Mouse (Mus musculus): ENCODE results near the gene Tas2r144. TPM values are rescaled to one million over a fixed set of nuclear protein-coding genes. Genes with fewer than 3 reads are reported as not detected.

Gene Tas2r144
- polyA plus RNA-seq (2015; fragmentation: Nextera tagmentation; extraction: Ambion mirVana) = not detected in 2 replicates

- no peaks in the 10 kb centered on the region for H3K36me3 ChIP-seq
- 86% methylated on average over 2 of the region's 2 CpGs for WGBS
- H3K4me1 ChIP-seq (replicated peaks) = no peaks in the 10 kb centered on the region
- H3K27me3 ChIP-seq = no peaks in the 10 kb centered on the region
- no peak within 1 kb of the TSS for H3K4me3 ChIP-seq
- no peaks in the 10 kb centered on the region for H3K9me3 ChIP-seq
- ATAC-seq (ENCODE audit: low FRiP score) = no peak
- no peak within 1 kb of the TSS for H3K4me2 ChIP-seq
- no peak within 1 kb of the TSS for H3K27ac ChIP-seq
- no peak within 1 kb of the TSS for H3K9ac ChIP-seq
Measured at GRCm38 (mm10) chr6:42215028-42215427, at the start of gene Tas2r144. TSS of gene Tas2r144 (plus strand) at chr6:42215328.

- no peak overlapping the region for H3K9ac ChIP-seq
- no peak overlapping the region for H3K27ac ChIP-seq
- H3K4me2 ChIP-seq = no peak overlapping the region
- H3K36me3 ChIP-seq = no peaks in the 10 kb centered on the region
- no peaks in the 10 kb centered on the region for H3K27me3 ChIP-seq
- H3K4me3 ChIP-seq = no peak overlapping the region
- WGBS = 81% methylated on average over 1 of the region's 1 CpGs
- H3K9me3 ChIP-seq = no peaks in the 10 kb centered on the region
- H3K4me1 ChIP-seq (replicated peaks) = no peaks in the 10 kb centered on the region
- no peak for ATAC-seq (ENCODE audit: low FRiP score)
Measured at GRCm38 (mm10) chr6:42182462-42182861, 32.7 kb upstream of the Tas2r144 start.

- Histone ChIP-seq H3K36me3 (no peaks in the 10 kb centered on the region), H3K9ac (no peak overlapping the region), H3K27ac (no peak overlapping the region), H3K27me3 (no peaks in the 10 kb centered on the region), H3K4me2 (no peak overlapping the region), H3K9me3 (no peaks in the 10 kb centered on the region), H3K4me3 (no peak overlapping the region), H3K4me1 (replicated peaks) (no peaks in the 10 kb centered on the region)
- ATAC-seq (ENCODE audit: low FRiP score) = no peak
- WGBS = 60% methylated on average over 3 of the region's 3 CpGs
Measured at GRCm38 (mm10) chr6:42186230-42186629, 28.9 kb upstream of the Tas2r144 start.

DNA sequence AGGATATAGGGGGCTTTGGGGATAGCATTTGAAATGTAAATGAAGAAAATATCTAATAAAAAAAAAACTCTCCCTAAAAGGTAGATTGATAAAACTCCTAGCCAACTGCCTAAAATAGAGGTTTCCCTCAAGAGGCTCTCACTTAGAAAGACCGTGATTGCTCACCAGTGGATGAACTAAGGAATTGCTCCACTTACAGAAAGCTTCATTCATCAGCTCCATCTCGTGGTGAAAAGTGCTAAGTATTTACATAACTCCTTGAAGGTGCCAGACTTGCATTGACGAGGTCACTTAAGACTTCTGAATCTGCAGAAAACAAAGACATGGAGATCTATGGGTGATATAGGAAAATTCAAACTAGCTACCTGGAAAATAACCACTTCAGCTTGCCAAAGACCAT is 17.4 kb upstream of the Tas2r144 start:
- WGBS = 50% methylated on average over 3 of the region's 3 CpGs
- Histone ChIP-seq H3K36me3 (no peaks in the 10 kb centered on the region), H3K9me3 (no peaks in the 10 kb centered on the region), H3K27me3 (no peaks in the 10 kb centered on the region), H3K27ac (no peak overlapping the region), H3K9ac (no peak overlapping the region), H3K4me3 (no peak overlapping the region), H3K4me2 (no peak overlapping the region), H3K4me1 (replicated peaks) (no peaks in the 10 kb centered on the region)
- no peak for ATAC-seq (ENCODE audit: low FRiP score)

DNA sequence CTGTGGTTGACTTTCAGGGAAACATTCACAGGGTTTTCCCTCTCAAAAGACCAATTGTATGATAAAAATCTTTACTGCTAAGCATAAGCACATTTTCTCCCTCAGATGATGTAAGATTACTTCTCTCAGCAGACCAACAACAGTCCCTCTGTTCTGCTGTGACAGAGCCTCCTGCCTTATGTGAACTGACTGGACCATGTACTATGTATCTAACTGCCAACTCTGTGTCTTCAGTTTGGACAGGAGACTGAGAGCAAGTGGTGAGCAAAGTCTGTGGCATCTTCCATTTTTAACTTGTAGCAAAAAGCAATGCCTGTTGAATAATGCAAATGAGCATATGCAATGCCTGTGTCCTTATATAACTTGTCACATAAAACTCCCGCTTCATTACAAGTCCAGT is 15.6 kb upstream of the Tas2r144 start:
- no peak for ATAC-seq (ENCODE audit: low FRiP score)
- Histone ChIP-seq H3K4me2 (no peak overlapping the region), H3K9me3 (no peaks in the 10 kb centered on the region), H3K27me3 (no peaks in the 10 kb centered on the region), H3K4me3 (no peak overlapping the region), H3K27ac (no peak overlapping the region), H3K4me1 (replicated peaks) (no peaks in the 10 kb centered on the region), H3K9ac (no peak overlapping the region), H3K36me3 (no peaks in the 10 kb centered on the region)
- 85% methylated on average over 1 of the region's 1 CpGs for WGBS

- Histone ChIP-seq H3K4me3 (no peak overlapping the region), H3K9me3 (no peaks in the 10 kb centered on the region), H3K4me2 (no peak overlapping the region), H3K9ac (no peak overlapping the region), H3K27ac (no peak overlapping the region), H3K4me1 (replicated peaks) (no peaks in the 10 kb centered on the region), H3K36me3 (no peaks in the 10 kb centered on the region), H3K27me3 (no peaks in the 10 kb centered on the region)
- 51% methylated on average over 3 of the region's 3 CpGs for WGBS
- no peak for ATAC-seq (ENCODE audit: low FRiP score)
Measured at GRCm38 (mm10) chr6:42222286-42222685, 7.2 kb downstream of the Tas2r144 start.

DNA sequence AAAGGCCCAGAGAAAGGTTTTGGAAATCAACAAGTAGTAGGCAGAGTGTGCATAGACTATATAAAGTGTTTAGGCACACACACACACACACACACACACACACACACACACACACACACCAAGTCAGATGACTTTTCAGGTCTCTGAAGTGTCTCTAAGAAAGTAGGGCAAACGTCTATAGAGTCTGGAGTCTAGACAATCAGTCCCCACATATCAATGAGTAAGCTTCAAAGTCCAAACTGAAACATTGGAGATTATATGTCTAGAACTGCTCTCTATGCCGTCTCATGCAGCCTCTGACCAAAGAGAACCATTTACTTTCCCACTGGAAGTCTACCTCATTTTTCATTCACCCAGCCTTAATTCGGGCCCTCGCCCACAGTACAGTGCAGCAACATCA is 9.9 kb downstream of the Tas2r144 start:
- Histone ChIP-seq H3K36me3 (no peaks in the 10 kb centered on the region), H3K9ac (no peak overlapping the region), H3K9me3 (no peaks in the 10 kb centered on the region), H3K4me3 (no peak overlapping the region), H3K4me1 (replicated peaks) (no peaks in the 10 kb centered on the region), H3K27me3 (no peaks in the 10 kb centered on the region), H3K27ac (no peak overlapping the region), H3K4me2 (no peak overlapping the region)
- ATAC-seq (ENCODE audit: low FRiP score) = no peak
- WGBS = 83% methylated on average over 4 of the region's 4 CpGs

- 34% methylated on average over 17 of the region's 17 CpGs for WGBS
- no peak overlapping the region for H3K4me2 ChIP-seq
- no peaks in the 10 kb centered on the region for H3K9me3 ChIP-seq
- no peak overlapping the region for H3K9ac ChIP-seq
- H3K4me1 ChIP-seq (replicated peaks) = no peaks in the 10 kb centered on the region
- H3K27me3 ChIP-seq = no peaks in the 10 kb centered on the region
- no peak overlapping the region for H3K27ac ChIP-seq
- no peak overlapping the region for H3K4me3 ChIP-seq
- ATAC-seq (ENCODE audit: low FRiP score) = no peak
- H3K36me3 ChIP-seq = no peaks in the 10 kb centered on the region
Measured at GRCm38 (mm10) chr6:42227240-42228101, 12.3 kb downstream of the Tas2r144 start.

DNA sequence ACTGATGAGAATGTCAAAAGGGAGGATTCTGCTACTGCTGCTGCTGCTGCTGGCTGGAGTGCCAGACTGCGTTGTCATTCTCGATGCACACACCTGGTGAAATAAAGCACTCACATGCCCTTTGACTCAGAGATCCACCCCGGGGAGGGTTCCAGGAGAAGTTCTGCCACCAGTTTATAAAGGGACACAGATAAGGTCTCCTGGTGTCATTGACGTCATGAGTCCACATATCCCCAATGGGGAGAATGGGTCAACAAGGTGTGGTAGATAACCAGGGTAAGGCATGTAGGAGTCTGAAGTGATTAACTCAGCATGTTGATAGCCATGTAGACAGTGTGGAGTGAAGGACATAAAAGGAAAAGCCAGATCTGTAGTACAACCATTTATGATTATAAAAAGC is 14.5 kb downstream of the Tas2r144 start:
- H3K27ac ChIP-seq = no peak overlapping the region
- no peaks in the 10 kb centered on the region for H3K27me3 ChIP-seq
- 85% methylated on average over 4 of the region's 4 CpGs for WGBS
- no peak for ATAC-seq (ENCODE audit: low FRiP score)
- H3K4me3 ChIP-seq = no peak overlapping the region
- no peak overlapping the region for H3K9ac ChIP-seq
- no peak overlapping the region for H3K4me2 ChIP-seq
- no peaks in the 10 kb centered on the region for H3K4me1 ChIP-seq (replicated peaks)
- no peaks in the 10 kb centered on the region for H3K36me3 ChIP-seq
- no peaks in the 10 kb centered on the region for H3K9me3 ChIP-seq

- no peak overlapping the region for H3K9ac ChIP-seq
- H3K4me1 ChIP-seq (replicated peaks) = no peaks in the 10 kb centered on the region
- no peaks in the 10 kb centered on the region for H3K9me3 ChIP-seq
- no peaks in the 10 kb centered on the region for H3K36me3 ChIP-seq
- H3K27me3 ChIP-seq = no peaks in the 10 kb centered on the region
- H3K4me2 ChIP-seq = no peak overlapping the region
- no peak for ATAC-seq (ENCODE audit: low FRiP score)
- H3K27ac ChIP-seq = no peak overlapping the region
- 93% methylated on average over 3 of the region's 3 CpGs for WGBS
- no peak overlapping the region for H3K4me3 ChIP-seq
Measured at GRCm38 (mm10) chr6:42231191-42231590, 16.1 kb downstream of the Tas2r144 start.

- H3K4me1 ChIP-seq (replicated peaks) = no peaks in the 10 kb centered on the region
- 73% methylated on average over 6 of the region's 6 CpGs for WGBS
- H3K4me2 ChIP-seq = no peak overlapping the region
- no peak for ATAC-seq (ENCODE audit: low FRiP score)
- no peaks in the 10 kb centered on the region for H3K27me3 ChIP-seq
- no peak overlapping the region for H3K9ac ChIP-seq
- no peaks in the 10 kb centered on the region for H3K36me3 ChIP-seq
- no peak overlapping the region for H3K4me3 ChIP-seq
- no peak overlapping the region for H3K27ac ChIP-seq
- H3K9me3 ChIP-seq = no peaks in the 10 kb centered on the region
Measured at GRCm38 (mm10) chr6:42237276-42237805, 22.2 kb downstream of the Tas2r144 start.

GRCm38 (mm10) chr6:42241311-42242045 is 26.4 kb downstream of the Tas2r144 start:
- H3K4me3 ChIP-seq = no peak overlapping the region
- 78% methylated on average over 6 of the region's 6 CpGs for WGBS
- no peaks in the 10 kb centered on the region for H3K36me3 ChIP-seq
- peaks cover 6% of the 10 kb centered on the region for H3K27me3 ChIP-seq
- H3K4me2 ChIP-seq = no peak overlapping the region
- H3K4me1 ChIP-seq (replicated peaks) = 0 out of 2 replicates have a peak, but pooled peaks cover 7% of the 10 kb centered on the region
- ATAC-seq (ENCODE audit: low FRiP score) = no peak
- H3K9ac ChIP-seq = no peak overlapping the region
- no peak overlapping the region for H3K27ac ChIP-seq
- no peaks in the 10 kb centered on the region for H3K9me3 ChIP-seq
